Mouse (Mus musculus) 3T3-L1 (cell line): ENCODE measurements at regions not wholly inside any gene's neighbourhood (a gene's known extent, or its start where the extent isn't known, plus 50 kb on each side); places are given as distances from the start of the nearest gene placed in this dataset.

Experiments
- DNase-seq: peaks from one replicate; pipeline ENCODE4 v3.0.0-alpha.2; 2015; ENCODE audit warnings: low read depth, low spot score

DNA sequence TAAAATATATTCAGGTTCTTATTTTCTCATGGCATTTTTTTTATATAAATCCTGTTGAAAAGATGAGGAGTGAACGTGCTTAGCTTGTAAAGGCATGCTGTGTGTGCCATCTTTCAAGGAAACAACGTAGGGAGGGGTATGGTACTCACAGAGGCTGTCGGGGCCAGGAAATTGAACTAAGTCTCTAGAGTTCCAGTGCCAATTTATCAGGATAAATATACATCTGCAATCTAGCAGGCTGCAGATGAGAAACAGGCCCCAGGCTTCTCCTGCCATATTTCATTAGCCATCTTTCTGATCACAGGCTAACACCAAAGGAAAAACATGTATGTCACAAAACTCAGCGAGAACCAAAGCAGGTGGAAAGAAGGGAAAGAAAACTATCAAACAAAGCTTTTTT is 954.8 kb upstream of the Flrt2 start:
- DNase-seq: no peak

DNA sequence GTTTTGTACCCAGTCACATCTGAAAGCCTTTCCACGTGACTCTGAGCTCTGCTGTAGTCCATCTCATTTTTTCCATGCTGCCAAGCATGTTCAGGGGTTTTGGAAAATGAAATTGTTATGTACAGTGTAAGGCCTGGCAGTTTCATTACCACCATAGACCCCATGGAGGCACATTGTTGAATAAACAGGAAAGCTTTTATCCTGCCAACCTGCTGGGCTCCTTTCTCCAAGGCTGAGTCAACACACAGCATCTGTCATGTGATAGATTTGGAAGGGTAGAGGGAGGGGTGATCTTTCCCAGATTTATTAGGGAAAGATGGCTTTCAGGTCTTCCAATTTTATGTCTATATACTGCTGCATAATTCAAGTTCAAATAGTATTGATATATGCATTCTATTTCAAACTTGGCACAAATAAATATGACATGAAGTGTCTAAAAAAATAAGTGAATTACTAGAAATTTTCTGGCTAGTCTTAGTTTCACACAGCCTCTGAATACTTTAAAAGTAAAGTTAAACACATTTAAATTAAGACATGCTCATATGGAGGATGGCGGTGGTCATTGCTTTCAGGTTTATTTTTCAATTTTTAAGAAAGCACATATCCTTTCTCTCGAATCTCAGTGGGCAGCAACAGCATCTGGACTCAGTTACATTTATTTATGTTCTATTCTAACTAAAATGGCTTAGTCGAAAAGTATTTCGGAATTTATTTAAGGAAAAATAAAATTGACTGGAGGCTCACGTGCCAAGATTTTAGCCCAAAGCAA is 942.1 kb upstream of the Flrt2 start:
- DNase-seq: no peak

DNA sequence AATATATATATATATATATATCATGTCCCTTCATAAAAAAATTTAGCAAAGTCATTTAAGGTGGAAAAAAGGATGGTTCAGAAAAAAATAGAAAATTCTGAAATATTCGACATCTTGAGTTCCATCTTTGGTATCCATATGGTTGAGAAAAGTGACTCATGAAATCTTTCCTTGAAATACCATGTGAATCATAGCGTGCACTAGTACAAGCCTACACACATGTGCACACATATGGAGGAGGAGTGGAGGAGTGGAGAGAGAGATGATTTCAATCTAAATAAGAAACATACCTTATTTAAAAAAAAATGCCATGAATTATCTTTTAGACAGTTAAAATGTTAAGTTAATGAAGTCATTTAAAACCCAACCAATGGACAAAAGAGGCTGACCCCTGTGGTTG is 936.3 kb upstream of the Flrt2 start:
- DNase-seq: no peak

DNA sequence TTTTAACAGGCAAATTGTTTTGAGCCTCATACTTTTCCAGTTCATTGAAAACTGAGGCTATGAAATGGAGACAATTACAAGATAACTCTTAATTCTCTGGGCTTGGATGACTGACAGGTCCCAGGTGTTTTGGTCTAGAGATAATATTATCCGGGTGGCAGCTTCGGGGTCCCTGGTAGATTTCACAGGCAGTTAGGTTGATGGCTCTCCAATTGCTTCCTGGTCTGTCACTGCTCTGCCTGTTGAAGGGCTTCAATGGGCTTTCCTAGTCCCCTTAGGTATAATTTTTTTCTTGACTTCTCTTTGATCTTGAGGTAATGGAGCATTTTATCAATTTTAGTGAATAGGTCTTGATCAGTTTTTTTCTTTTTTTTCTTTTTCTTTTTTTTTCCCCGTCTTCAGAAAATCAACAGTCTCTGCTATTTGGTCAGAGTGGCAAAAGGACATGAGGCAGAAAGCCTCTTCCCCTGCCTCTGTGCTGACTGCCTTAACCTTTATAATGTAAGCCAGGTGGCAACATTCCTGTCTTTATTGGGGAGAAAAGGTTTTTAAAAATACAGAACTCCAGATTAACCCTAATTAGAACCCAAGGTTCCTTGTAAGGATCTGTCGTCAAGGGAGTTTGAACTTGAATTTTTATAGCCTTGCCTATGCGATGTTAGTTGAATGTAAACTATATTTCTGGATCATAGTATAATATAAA is 896.0 kb upstream of the Flrt2 start:
- no peak for DNase-seq

DNA sequence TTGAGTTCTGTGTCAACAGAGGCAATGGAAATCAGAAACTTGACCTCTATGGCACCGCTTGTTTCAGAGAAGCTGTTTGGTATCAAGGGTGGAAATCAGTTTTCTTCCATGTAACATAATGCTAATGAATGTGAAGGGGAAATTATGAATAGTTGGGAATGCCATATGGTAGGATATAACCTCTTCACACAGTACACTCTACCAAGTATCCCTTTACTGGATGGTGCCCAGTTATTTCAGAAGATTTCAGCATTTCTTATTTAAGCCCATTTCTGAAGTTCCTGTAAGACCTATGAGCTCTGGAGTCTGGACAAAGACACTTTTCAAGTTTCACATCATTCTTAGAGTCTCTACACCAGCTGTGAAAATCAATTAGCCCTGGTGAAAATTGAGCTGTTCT is 887.3 kb upstream of the Flrt2 start:
- DNase-seq: no peak

DNA sequence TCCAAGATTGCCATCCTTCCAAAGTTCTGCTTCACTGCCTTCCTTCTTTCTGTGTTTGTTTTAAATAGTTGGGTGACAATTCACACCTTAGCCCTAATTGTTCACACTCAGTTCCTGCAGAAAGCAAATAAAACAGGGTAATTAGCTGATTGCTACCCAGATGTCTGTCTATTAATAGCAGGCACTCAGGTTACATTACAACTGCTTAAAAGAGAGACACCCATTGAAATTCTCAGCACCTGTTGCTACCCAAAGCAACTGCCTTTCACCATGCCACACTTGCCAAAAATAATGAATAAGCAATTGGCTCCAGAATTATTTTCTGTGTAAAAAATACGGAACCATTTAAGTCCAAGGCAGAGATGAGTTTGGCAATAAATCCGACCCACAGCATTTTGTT is 860.6 kb upstream of the Flrt2 start:
- DNase-seq: no peak

DNA sequence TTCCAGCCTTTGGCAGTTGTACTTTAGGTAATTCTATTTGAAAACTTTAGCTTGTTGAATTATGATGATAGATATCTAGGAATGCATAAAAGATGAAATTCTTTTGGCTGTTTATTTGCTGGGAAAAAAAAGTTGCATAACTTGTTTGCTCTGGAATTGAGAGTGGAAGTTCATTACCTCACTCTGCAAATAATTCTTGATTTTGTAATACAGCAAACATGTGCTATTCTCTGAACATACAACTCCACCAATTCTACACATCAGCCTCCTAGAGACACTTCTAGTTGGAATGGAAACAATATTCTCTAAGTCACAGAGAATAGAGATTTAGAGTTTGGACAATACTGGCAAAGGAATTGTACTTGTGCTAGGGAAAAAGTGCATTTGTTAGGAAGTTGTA is 829.3 kb upstream of the Flrt2 start:
- no peak for DNase-seq

DNA sequence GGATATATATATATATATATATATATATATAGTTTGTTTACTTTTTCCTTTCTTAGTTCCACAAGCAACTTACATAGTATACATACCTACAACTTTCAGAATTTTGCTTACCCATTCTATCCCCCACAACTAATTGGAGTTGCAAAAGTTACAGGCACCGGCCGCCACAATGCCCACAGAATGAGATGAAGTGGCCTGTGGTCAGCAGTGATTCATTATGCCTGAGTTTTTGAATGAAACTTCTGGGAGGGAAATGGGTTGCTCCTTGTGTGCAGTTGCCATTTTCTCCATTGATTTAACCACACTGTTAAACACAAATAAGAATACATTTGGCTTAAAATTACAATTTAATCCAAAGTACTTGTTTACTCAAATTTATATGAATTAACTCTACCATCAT is 781.2 kb upstream of the Flrt2 start:
- peak; percentile 51 for DNase-seq

DNA sequence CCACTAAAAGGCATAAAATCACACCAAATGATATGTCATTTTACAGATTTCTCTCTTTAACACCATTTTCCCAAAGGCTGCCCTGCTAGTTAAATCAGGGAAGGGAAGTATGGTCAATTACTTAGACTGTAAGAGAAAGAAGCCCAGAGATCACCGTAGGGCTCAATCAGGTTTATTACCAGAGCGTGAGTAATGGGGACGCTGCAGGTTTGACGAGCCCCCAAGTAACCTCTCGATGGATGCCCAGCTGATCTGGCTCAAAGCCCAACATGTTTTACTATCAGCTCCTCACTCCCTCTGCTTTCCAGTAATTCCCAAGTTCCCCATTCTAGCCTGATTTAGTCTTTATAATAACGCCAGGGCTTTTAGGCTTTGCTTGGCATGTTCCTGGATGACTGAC is 749.0 kb upstream of the Flrt2 start:
- DNase-seq: no peak
